Mouse (Mus musculus) adrenal gland, adult 2 months (tissue): ENCODE results near the gene Gm21861. TPM values are rescaled to one million over a fixed set of nuclear protein-coding genes. Genes with fewer than 3 reads are reported as not detected.
"Not testable (repeated sequence)": the region's sequence is repeated elsewhere in the genome, so short reads cannot be mapped to it uniquely, and the experiment has no call there.

ENCODE experiments used
- DNase-seq: peaks from one replicate; pipeline ENCODE4 v3.0.0; 2021
- long read RNA-seq: library from polyadenylated mRNA; stranded (forward); transcript quantifications from one replicate; pipeline ENCODE4 v2.0.0, GENCODE M21; 2021
- polyA plus RNA-seq: library from polyadenylated mRNA; depleted of rRNA; stranded (reverse); fragments of >200 nt; gene quantifications from 2 replicates; pipeline ENCODE4 v1.2.3, GENCODE M21; 2012; rRNA removed
- total RNA-seq, 2 experiments: library from RNA; stranded (reverse); gene quantifications; 2 replicates each; pipeline ENCODE4 v1.2.3; 2021

The Gm21861 gene
- total RNA-seq, result not detected
- not detected in 2 replicates for polyA plus RNA-seq
- long read RNA-seq, result 0 reads

DNA sequence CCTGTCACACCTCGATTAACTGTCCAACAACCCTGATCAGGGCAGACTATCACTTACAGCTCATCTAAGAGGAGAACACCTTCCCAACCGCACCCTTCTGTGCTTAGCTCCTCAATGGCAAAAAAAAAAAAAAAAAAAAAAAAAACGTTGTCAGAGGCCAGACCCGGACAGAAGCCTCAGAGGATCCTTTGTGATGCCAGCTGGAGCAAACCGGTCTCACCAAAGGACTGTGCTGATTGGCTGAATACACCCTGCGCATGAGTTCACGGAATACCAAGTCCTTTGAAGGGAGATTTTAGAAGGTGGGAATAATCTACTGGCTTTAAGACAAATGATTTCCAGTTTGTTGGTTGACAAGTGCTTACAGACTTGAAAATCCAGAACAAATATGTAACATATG, at the start of gene Gm21861:
Gene Gm21861, minus strand, starts transcription at position 101 of the 400 bp plus-strand sequence.
- DNase-seq, result not testable (repeated sequence)
